Mouse (Mus musculus): Measurements from ENCODE around the gene Pde6d.

DNA sequence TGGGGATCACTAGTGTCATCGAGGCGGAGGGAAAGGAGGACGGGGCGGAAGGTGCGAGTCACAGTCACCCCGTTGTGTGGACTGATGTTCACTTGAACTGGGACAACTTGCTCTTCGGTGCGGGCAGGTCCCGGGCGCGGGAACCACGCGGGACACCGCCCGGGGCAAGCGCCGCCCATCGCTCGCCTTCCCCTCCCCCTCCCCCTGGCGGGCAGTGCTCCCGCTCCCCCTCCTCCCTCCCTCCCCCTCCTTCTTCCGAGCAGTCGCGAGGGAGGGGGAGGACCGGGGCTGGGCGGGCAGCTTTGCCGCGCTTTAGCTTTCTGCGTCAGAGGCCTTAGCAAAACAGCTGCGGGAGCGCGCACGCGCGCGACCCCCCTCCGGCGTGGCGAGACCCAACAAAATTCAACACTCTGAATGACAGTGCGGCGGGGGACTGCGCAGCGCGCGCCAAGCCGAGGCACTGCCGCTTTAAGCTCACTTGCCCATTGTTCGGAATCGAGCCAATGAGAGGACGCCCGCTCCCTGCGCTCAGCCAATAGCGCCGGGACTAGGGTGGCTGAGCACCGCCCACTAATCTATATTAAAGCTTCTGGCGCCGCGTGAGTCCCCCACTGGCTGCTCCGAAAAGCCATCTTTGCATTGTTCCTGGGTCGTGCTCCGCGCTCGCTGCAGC lies 56.2 kb downstream of the Pde6d start, which contains the start of gene Ptma:
- no peak for TF ChIP-seq CTCF (IDR thresholded peaks at IDR 0.05; ENCODE audit: borderline replicate concordance, extremely low read depth, insufficient read depth, insufficient read length)
- peak; percentile 80 for TF ChIP-seq POLR2A (IDR thresholded peaks at IDR 0.05; ENCODE audit: borderline replicate concordance, extremely low read depth, insufficient read depth, insufficient read length, poor library complexity, severe bottlenecking)

All from brain, embryonic 14.5 days (tissue).